Mouse (Mus musculus) brain, embryonic 14.5 days (tissue): Measurements from ENCODE around the gene Upp2.

Experiments used
- CTCF ChIP-seq: fragments of 200-500 bp; IDR thresholded peaks from 2 replicates; pipeline ENCODE4 v1.5.1; 2012; ENCODE audit warnings: inconsistent platforms, mild to moderate bottlenecking, moderate library complexity, borderline replicate concordance; ENCODE audit not compliant: insufficient read depth, insufficient read length; ENCODE audit errors: extremely low read depth
- POLR2A ChIP-seq: fragments of 200-500 bp; IDR thresholded peaks from 2 replicates; pipeline ENCODE4 v1.6.1; 2012; ENCODE audit warnings: mild to moderate bottlenecking, inconsistent platforms, borderline replicate concordance; ENCODE audit not compliant: poor library complexity, insufficient read depth, insufficient read length, severe bottlenecking; ENCODE audit errors: extremely low read depth

DNA sequence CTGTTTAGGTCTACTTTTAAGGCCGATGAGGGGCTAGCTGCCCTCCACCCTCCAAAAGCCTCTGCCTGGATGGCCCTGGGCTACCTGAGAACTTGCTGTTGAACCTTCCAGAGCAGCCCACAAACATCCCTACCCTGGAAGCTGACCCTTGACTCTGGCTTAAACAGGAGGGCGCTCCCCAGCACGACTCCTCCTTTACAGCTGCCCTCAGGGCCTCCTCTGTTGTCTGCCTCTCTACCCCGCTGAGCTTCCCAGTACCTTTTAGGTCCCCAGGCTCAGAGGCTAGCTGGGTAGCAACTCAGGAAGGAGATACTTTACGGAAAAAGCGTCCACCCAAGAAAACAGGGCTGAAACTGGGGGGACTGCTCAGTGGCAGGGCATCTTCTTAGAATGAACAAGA lies 15.2 kb upstream of the Upp2 start:
- TF ChIP-seq CTCF, result no peak
- TF ChIP-seq POLR2A, result no peak
